Mouse (Mus musculus) forebrain, embryonic 16.5 days (tissue): ENCODE measurements around the gene Prph. TPM values are rescaled to one million over a fixed set of nuclear protein-coding genes. Genes with fewer than 3 reads are reported as not detected.

Experiments used
- ATAC-seq: fragments of 200-750 bp; cut with Nextera tagmentation; 2 replicates; pipeline ENCODE4 v1.8.0; 2017; ENCODE audit warnings: mild to moderate bottlenecking, moderate library complexity
- H3K27ac ChIP-seq: fragments of 300-500 bp; sonication (generic); 2 replicates; pipeline ENCODE4 v1.5.1; 2014; ENCODE audit warnings: low read length, control low read depth
- H3K27me3 ChIP-seq: fragments of 300-500 bp; sonication (generic); replicated peaks from 2 replicates; pipeline ENCODE4 v1.6.1; 2014; ENCODE audit warnings: low read length; ENCODE audit not compliant: control insufficient read depth, insufficient read depth
- H3K36me3 ChIP-seq: fragments of 300-500 bp; sonication (generic); 2 replicates; pipeline ENCODE4 v1.6.1; 2014; ENCODE audit not compliant: control insufficient read depth, insufficient read depth
- H3K4me1 ChIP-seq: fragments of 300-500 bp; sonication (generic); replicated peaks from 2 replicates; pipeline ENCODE4 v1.6.1; 2014; ENCODE audit warnings: low read length; ENCODE audit not compliant: control insufficient read depth, insufficient read depth
- H3K4me2 ChIP-seq: fragments of 300-500 bp; sonication (generic); 2 replicates; pipeline ENCODE4 v1.6.1; 2014; ENCODE audit warnings: mild to moderate bottlenecking, low read length, control low read depth
- H3K4me3 ChIP-seq: fragments of 300-500 bp; sonication (generic); replicated peaks from 2 replicates; pipeline ENCODE4 v1.5.1; 2014; ENCODE audit warnings: mild to moderate bottlenecking, low read length, control low read depth
- H3K9ac ChIP-seq: fragments of 300-500 bp; sonication (generic); replicated peaks from 2 replicates; pipeline ENCODE4 v1.6.1; 2014; ENCODE audit warnings: low read depth, low read length, control low read depth
- H3K9me3 ChIP-seq: fragments of 300-500 bp; sonication (generic); 2 replicates; pipeline ENCODE4 v1.6.1; 2016; ENCODE audit warnings: low read length; ENCODE audit not compliant: control insufficient read depth
- WGBS: fragments of 180-500 bp; shearing (Covaris S2); extraction: QIAGEN DNeasy Blood & Tissue Kit; methylation state at CpG from one replicate; pipeline ENCODE4 v1.1.7; 2014; 5-methylcytosine and 5-hydroxymethylcytosine counted together
- polyA plus RNA-seq: library from polyadenylated mRNA; unstranded; fragments of >200 nt; fragmentation: Nextera tagmentation; extraction: Ambion mirVana; gene quantifications from 2 replicates; pipeline ENCODE4 v1.2.1, GENCODE M21; 2015

Prph gene
- polyA plus RNA-seq, 1 experiment from 2014 or later: 1.3 TPM

DNA sequence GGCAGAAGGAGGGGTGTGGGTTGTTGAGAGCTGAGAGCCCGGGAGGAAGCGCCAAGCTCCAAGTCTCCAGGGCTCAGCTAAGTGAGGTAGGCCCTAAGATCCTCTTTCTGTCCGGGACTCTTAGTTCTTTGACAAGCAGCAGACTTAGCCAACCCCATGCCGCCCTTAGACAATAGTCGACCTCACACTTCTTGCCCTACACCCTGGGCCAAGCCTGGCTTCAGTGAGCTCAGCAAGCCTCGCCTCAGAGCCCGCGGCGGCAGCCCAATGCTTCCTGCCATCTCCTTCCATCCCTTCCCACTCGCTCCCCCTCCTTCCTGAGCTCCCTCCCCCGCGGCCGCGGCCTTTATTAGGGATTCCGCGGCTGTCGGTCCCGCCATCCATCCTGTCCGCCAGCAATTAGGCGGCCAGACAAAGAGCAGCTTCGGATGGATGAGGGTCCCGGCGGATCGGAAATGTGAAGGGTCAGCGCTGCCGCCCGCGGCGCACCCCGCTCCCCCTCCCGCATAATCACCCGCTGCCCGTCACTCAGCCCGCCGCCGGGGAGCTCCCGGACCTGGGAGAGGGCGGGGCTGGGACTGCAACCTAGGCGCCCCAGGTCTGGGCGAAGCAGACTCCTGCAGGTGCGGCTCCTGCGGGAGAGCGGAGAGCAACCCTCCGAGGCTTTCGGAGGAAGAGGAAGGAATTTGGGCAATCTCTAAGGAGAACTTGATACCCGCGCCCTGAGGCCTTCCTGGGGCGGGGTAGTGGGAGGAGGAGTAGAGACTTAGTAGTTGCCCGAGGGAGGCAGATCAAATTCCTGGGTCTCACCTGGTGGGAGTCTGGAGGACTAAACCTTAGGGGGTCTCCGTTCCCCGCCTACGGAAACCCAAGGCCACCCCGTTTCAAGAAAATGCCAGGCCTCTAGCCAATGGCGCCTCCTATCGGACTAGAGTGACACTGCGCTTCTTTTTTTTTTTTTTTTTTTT is 38.6 kb downstream of the Prph start:
- H3K27ac ChIP-seq: peak overlapping the region; percentile 22; the same call in 1 of the 2 replicates
- H3K9ac ChIP-seq: peak overlapping the region; percentile 62
- H3K36me3 ChIP-seq: no peaks in the 10 kb centered on the region
- peak; percentile 51 for ATAC-seq
- H3K4me2 ChIP-seq: peak overlapping the region; percentile 86
- H3K9me3 ChIP-seq: no peaks in the 10 kb centered on the region
- H3K27me3 ChIP-seq: peaks cover 28% of the 10 kb centered on the region
- peak overlapping the region; percentile 49 for H3K4me3 ChIP-seq
- 1% methylated on average over 56 of the region's 56 CpGs for WGBS
- H3K4me1 ChIP-seq: peaks cover 44% of the 10 kb centered on the region

DNA sequence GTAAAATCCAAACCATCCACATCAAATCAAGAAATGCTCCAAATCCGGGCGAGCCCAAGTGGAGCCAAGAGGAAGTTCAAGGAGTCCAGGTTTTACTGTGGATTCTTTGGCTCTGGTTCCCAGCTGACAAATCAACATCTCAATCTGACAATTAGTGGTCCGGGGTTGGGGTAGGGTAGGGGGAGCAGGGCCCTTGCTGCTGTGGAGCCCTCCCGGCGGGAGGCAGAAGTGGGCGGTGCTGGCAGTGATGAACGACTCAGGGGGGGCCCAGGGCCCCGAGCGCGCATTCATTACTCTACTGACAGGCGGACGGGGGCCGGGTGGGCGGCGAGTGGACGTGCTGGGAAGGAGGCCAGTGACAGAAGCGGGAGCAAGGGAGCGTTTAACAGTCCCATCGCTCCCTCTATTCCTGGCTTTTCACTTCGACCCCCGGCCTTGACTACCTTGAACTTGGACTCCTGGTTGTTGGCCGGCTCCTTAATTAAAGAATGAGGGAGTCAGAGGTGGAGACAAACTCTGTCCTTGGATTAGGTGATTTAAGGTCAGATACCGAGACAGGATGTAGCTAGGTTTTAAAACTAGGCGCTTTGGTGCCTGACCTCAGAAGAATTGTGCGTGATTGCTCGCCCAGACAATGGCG is 39.8 kb downstream of the Prph start:
- H3K4me2 ChIP-seq: peak overlapping the region; percentile 29
- no peaks in the 10 kb centered on the region for H3K9me3 ChIP-seq
- peak; percentile 54 for ATAC-seq
- peaks cover 49% of the 10 kb centered on the region for H3K4me1 ChIP-seq
- H3K4me3 ChIP-seq: no peak overlapping the region
- WGBS: 2% methylated on average over 27 of the region's 27 CpGs
- H3K9ac ChIP-seq: no peak overlapping the region
- no peaks in the 10 kb centered on the region for H3K36me3 ChIP-seq
- no peak overlapping the region for H3K27ac ChIP-seq
- H3K27me3 ChIP-seq: peaks cover 24% of the 10 kb centered on the region

DNA sequence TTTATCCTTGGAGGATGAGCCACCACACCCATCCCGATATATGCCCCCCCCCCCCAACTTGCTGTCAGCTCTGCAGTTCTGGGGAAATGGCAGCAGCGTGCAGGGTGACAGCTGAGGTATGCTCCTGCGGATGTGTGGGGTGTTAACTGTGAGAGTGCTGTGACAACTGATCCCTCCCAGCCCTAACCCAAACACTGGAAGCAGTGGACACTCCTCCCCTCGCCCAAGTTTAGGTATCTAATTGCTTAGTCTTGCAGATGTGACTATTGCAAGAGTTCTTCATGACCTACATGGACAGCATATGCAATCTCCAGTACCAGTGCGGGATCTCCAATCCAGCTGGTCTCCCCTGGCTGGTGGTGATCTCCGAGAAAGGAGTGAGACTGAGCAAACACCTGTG is 40.4 kb downstream of the Prph start:
- Histone ChIP-seq H3K4me3 (no peak overlapping the region), H3K36me3 (no peaks in the 10 kb centered on the region), H3K27ac (no peak overlapping the region), H3K9ac (no peak overlapping the region), H3K9me3 (no peaks in the 10 kb centered on the region), H3K4me2 (no peak overlapping the region), H3K4me1 (peaks cover 49% of the 10 kb centered on the region), H3K27me3 (peaks cover 23% of the 10 kb centered on the region)
- no peak for ATAC-seq
- 21% methylated on average over 6 of the region's 6 CpGs for WGBS

DNA sequence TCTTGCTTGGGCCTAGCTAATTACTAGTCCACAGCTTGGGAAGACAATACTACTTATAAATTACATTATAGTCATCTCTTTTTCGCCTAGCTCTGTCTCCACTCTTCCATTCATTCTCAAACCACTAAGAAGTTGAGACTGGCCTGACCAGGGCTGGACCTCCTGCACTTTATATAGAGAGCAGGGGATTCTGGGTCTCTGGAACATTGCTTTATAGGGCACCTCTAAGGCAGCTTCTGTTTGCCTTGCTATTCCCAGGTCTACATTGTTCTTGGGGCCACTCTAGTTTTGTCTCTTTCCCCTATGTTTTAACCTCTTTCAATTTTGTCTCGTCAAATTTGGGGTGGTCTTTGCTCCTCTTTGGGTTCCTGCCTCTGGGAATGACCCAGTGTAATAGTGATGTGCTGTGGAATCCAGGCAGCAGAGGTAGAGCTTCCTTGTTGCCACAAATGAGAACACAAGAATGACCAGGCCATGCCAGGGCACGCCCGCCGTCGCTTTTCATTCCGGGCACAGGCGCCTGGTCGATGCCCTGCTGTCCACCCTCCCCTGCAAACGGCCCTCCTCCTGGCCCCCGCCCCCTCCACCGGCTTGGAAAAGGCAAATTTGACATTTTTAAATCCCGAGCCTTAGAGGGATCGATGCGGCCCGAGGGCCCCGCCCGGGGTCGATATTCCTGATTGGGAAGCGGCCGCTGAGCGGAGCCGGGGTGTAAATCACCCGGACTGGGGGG is 41.3 kb downstream of the Prph start:
- Histone ChIP-seq H3K27ac (no peak overlapping the region), H3K4me1 (peaks cover 49% of the 10 kb centered on the region)
- ATAC-seq: no peak

DNA sequence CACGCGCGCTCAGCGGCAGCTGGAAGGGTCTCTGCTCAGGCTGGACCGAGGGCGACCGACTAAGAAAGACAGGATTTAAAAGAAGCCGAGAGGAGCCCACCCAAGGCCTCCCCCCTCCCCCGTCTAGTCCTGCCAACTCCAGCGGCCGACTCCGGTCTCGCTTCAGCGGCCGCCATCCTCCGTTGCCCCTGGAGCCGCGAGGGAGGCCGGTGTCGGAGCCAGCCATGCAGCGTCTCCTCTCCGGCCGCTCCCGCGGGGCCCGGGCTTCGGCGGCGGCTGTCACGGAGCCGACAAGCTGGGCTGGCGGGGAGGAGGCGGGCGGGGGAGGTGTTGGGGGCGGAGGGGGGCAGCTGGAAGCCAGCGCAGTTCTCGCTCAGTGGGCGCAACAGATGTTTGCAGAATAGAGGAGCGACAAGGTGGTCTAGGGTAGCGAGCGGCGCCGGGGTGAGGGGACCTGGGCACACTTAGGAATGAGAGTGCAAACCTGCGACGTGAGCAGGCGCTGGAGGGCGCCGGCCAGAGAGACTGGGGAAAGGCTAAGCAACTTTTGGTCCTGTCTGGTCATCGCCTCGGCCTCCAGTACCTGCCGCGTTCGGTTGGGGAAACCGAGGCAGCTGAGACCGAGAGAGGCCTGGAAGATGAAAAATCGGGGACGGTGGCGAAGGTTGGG is 42.0 kb downstream of the Prph start:
- Histone ChIP-seq H3K9me3 (no peaks in the 10 kb centered on the region), H3K4me2 (peak overlapping the region; percentile 56), H3K27ac (no peak overlapping the region), H3K4me1 (peaks cover 49% of the 10 kb centered on the region), H3K27me3 (peaks cover 23% of the 10 kb centered on the region), H3K9ac (peak overlapping the region; percentile 14; the same call in 1 of the 2 replicates), H3K36me3 (no peaks in the 10 kb centered on the region), H3K4me3 (peak overlapping the region; percentile 34)
- under 1% methylated on average over 49 of the region's 58 CpGs for WGBS
- no peak for ATAC-seq

More for the DNA sequence above, 41.3 kb downstream of the Prph start:
- H3K27me3 ChIP-seq: peaks cover 23% of the 10 kb centered on the region
- peak overlapping the region; percentile 56 for H3K4me2 ChIP-seq
- peak overlapping the region; percentile 14; the same call in 1 of the 2 replicates for H3K9ac ChIP-seq
- H3K4me3 ChIP-seq: peak overlapping the region; percentile 34
- H3K36me3 ChIP-seq: no peaks in the 10 kb centered on the region
- no peaks in the 10 kb centered on the region for H3K9me3 ChIP-seq
- WGBS: 8% methylated on average over 24 of the region's 24 CpGs

DNA sequence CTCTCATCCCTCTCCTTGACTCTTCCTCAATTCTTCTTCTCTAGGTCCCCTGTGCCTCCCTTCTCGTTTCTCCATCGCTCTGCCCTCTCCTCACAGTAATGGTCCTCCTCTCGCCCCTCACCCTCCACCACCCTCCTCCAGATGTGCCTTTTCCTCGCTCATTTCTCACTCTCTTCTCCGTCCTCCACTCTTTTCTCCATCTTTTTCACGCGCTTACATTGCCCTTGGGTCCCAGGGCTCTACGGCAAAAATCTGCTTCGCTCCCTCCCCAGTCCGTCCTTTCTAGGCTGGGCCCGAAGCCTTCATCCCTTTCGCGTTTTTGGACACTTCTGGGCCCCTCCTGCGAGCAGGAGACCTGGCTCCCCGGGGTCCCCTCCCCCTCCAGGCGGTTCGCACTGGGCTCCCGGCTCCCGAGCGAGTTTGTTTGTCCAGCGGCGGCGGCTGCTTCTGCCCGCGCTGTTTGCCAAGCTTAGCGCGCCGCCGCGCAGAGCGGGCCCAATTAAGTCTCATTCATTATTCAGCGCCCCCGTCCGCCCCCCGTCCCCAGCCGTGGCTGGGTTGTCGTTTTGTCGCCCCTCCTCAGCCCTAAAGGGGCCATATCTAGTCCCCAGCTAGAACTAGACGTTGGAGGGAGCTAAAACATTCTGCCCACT is 43.0 kb downstream of the Prph start:
- WGBS: under 1% methylated on average over 39 of the region's 39 CpGs
- H3K27me3 ChIP-seq: peaks cover 23% of the 10 kb centered on the region
- H3K4me2 ChIP-seq: peak overlapping the region; percentile 56
- no peak overlapping the region for H3K27ac ChIP-seq
- peaks cover 49% of the 10 kb centered on the region for H3K4me1 ChIP-seq
- ATAC-seq: peak; percentile 38; the same call in 1 of the 2 replicates
- peak overlapping the region; percentile 34 for H3K4me3 ChIP-seq
- peak overlapping the region; percentile 7; the same call in 1 of the 2 replicates for H3K9ac ChIP-seq
- H3K36me3 ChIP-seq: no peaks in the 10 kb centered on the region
- H3K9me3 ChIP-seq: no peaks in the 10 kb centered on the region

DNA sequence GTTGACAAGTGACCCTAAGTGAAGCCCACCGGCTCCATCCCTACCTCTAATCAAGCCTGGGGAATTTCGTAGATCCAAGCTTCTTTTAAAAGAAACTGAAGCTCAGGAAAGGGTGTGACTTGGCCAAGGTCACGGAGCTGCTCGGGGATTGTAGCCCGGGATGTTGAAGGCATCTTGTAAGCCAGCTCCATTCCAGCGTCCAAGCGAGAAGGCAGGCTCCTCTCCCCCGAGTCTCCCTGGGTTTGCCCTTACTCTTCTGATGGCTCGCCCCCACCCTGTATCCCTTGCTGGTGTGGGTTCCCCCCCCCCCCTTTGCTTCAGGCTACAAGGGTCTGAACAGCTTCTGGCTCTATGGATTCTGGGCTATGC is 43.5 kb downstream of the Prph start:
- Histone ChIP-seq H3K27ac (no peak overlapping the region), H3K27me3 (peaks cover 23% of the 10 kb centered on the region), H3K4me2 (peak overlapping the region; percentile 56), H3K36me3 (no peaks in the 10 kb centered on the region), H3K9me3 (no peaks in the 10 kb centered on the region), H3K4me1 (peaks cover 44% of the 10 kb centered on the region), H3K4me3 (peak overlapping the region; percentile 34), H3K9ac (no peak overlapping the region)
- under 1% methylated on average over 9 of the region's 9 CpGs for WGBS
- ATAC-seq: no peak

DNA sequence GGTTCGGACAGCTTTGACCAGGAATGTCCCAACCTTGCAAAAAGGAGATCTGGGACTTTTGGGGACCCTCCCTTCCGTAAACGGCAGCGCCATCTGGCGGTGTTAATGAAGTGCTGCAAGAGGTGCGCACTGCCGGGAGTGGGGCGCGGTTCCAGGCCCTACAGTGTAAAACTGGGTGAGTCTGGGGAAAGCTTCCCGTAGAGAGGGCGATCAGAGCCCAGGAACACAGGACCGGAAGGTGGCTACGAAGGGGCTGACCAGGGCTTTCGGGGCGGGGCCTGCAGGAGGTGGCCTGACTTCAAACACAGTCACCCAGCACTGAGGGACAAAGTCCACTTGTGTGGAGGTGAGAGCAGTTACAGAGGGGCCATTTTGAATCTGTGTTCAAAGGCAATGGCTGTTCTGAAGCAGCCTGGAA is 44.2 kb downstream of the Prph start:
- Histone ChIP-seq H3K27ac (no peak overlapping the region), H3K4me1 (peaks cover 38% of the 10 kb centered on the region), H3K4me3 (no peak overlapping the region), H3K4me2 (peak overlapping the region; percentile 4; the same call in 1 of the 2 replicates), H3K36me3 (no peaks in the 10 kb centered on the region), H3K9ac (0 out of 2 replicates have a peak overlapping the region, but pooled peaks have one; percentile 10), H3K9me3 (no peaks in the 10 kb centered on the region), H3K27me3 (peaks cover 23% of the 10 kb centered on the region)
- under 1% methylated on average over 15 of the region's 15 CpGs for WGBS
- 0 out of 2 replicates have a peak, but pooled peaks have one; percentile 15 for ATAC-seq
